Mouse (Mus musculus) heart, adult 2 months (tissue): Measurements from ENCODE around the gene Erbin.

Experiments
- CTCF ChIP-seq: fragments of 200-600 bp; IDR thresholded peaks from 2 replicates; pipeline ENCODE4 v1.8.1; 2022; ENCODE audit warnings: antibody characterized with exemption, mild to moderate bottlenecking, moderate library complexity
- EP300 ChIP-seq: fragments of 200-500 bp; IDR thresholded peaks from 2 replicates; pipeline ENCODE4 v1.6.1; 2011; ENCODE audit warnings: low read depth, low read length, control low read depth; ENCODE audit not compliant: insufficient read depth

DNA sequence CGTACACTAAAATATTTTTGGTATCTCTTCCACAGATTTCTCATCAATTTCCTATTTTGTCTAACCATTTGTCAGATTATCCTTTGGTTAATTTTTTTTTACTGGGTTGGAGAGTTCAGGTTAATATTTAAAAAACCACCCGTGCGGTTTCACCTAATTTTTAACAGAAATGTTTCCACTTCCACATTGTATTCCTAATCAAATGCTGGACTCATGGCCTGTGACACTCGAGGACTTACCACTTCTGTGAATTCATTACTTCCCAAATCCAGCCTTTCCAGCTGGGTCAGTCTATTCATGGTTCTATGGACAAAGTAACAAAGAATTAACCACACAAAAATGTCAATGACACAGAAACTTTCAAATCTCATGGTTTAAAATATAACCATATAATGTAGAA, 58.3 kb downstream of the Erbin start:
- no peak for TF ChIP-seq EP300
- no peak for TF ChIP-seq CTCF
